Mouse (Mus musculus): ENCODE results near the gene Lama1. TPM values are rescaled to one million over a fixed set of nuclear protein-coding genes. Genes with fewer than 3 reads are reported as not detected.

The Lama1 gene
- polyA plus RNA-seq, 1 experiment from 2014 or later, result 23.7 TPM

DNA sequence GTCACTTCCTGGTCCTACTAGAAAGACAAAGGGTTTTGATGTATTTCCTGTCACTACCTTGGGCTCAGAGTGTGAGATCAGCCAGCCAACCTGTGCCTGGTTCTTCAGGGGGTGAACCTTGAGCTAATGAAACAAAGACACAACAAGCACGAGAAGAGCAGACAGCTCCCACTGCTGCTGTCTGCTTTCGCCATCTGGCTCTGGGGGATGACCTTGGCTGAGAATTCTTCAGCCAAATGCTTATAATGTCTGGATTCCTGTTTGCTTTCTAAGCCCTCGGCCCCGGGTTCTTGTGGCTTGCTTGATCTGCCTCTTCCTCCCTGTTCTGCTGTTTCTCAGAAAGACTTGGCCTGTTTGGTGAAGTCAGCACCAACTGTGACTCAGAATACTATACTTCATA lies 6.4 kb upstream of the Lama1 start:
- H3K27me3 ChIP-seq (ENCODE audit: control insufficient read depth, insufficient read depth, low read length), result no peaks in the 10 kb centered on the region
- 79% methylated on average over 4 of the region's 4 CpGs for WGBS
- H3K4me2 ChIP-seq, result no peak overlapping the region
- H3K9me3 ChIP-seq (ENCODE audit: control insufficient read depth, low read length), result no peaks in the 10 kb centered on the region
- no peaks in the 10 kb centered on the region for H3K36me3 ChIP-seq (ENCODE audit: control insufficient read depth, insufficient read depth, low read length)
- H3K4me1 ChIP-seq (ENCODE audit: control insufficient read depth, insufficient read depth, low read length), result no peaks in the 10 kb centered on the region
- no peak overlapping the region for H3K27ac ChIP-seq (ENCODE audit: low read depth, low read length)
- H3K9ac ChIP-seq (ENCODE audit: low read length), result no peak overlapping the region
- ATAC-seq (ENCODE audit: low FRiP score) (no peak), DNase-seq (ENCODE audit: low spot score, missing footprints) (no peak)
- no peak overlapping the region for H3K4me3 ChIP-seq (ENCODE audit: low read depth, low read length)

DNA sequence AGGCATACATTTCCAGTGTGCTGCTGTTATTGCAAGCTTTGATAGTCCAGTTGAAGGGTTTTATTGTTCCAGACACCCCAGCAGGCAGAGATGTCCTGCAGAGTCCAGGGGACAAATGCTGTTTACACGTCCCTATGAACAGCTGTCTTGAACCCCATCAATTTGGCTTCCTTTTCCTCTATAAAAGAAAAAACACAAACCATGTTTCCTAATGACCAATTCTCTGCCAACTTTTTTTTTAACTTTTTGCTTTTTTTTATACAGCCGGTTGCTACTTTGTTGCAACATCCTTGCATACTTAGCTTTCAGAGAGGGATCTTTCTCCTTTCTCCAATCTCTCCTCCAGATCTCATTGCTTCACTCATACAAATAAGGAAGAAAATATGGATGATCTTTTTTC lies 4.4 kb upstream of the Lama1 start:
- Histone ChIP-seq H3K4me1 (ENCODE audit: control insufficient read depth, insufficient read depth, low read length) (no peaks in the 10 kb centered on the region; the same call in 1 of the 2 replicates), H3K4me3 (ENCODE audit: low read depth, low read length) (no peak overlapping the region), H3K4me2 (no peak overlapping the region), H3K9me3 (ENCODE audit: control insufficient read depth, low read length) (no peaks in the 10 kb centered on the region), H3K27me3 (ENCODE audit: control insufficient read depth, insufficient read depth, low read length) (no peaks in the 10 kb centered on the region), H3K9ac (ENCODE audit: low read length) (no peak overlapping the region), H3K27ac (ENCODE audit: low read depth, low read length) (no peak overlapping the region), H3K36me3 (ENCODE audit: control insufficient read depth, insufficient read depth, low read length) (no peaks in the 10 kb centered on the region)
- DNase-seq (ENCODE audit: low spot score, missing footprints), result no peak
- ATAC-seq (ENCODE audit: low FRiP score), result no peak
- 69% methylated on average over 2 of the region's 2 CpGs for WGBS

DNA sequence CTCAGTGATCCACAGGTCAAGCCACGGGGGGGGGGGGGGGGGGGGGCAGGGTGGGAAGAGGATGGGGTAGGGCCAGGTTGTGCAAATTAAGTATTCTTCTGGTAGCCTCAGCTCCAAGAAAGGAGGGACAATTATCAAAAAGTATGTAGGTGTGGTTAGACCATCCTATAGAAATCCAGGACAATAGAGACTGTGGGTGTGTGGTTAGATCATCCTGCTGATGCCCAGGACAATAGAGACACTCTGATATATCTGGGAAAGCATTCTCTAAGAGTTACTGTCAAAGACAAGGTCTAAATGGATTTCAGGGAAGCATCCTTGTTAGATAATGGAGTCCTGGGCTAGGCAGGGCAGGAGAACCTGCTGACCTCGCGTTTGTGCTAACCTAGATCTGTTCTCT lies 3.2 kb upstream of the Lama1 start:
- 51% methylated on average over 2 of the region's 3 CpGs for WGBS
- Histone ChIP-seq H3K36me3 (ENCODE audit: control insufficient read depth, insufficient read depth, low read length) (no peaks in the 10 kb centered on the region), H3K4me2 (no peak overlapping the region), H3K4me3 (ENCODE audit: low read depth, low read length) (no peak overlapping the region), H3K9me3 (ENCODE audit: control insufficient read depth, low read length) (no peaks in the 10 kb centered on the region), H3K9ac (ENCODE audit: low read length) (no peak overlapping the region), H3K27ac (ENCODE audit: low read depth, low read length) (no peak overlapping the region), H3K4me1 (ENCODE audit: control insufficient read depth, insufficient read depth, low read length) (no peaks in the 10 kb centered on the region; the same call in 1 of the 2 replicates), H3K27me3 (ENCODE audit: control insufficient read depth, insufficient read depth, low read length) (no peaks in the 10 kb centered on the region)
- DNase-seq (ENCODE audit: low spot score, missing footprints), result peak; percentile 47
- no peak for ATAC-seq (ENCODE audit: low FRiP score)

DNA sequence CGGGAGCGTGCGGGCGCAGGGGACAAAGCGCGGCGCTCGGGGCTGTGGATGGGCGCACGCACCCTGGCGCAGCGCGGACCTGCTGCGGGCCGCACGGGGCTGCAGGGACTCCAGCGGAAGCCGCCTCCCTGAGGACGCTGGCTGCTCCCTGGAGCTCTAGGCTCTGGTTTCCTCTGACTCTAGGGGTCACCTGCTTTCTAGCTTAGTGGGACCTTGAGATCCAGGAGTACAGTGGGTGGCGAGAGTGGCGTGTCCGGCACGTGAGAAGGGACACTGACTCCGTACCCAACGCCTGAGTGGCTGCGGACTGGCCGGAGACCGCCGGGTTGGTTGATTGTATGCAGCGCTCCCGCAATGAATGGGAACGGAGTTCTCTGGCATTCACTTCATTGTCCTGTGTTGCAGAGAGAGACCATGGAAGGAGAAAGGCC lies 417 bp downstream of the Lama1 start:
- peak overlapping the region; percentile 85 for H3K9ac ChIP-seq (ENCODE audit: low read length)
- H3K4me2 ChIP-seq, result peak overlapping the region; percentile 85
- no peaks in the 10 kb centered on the region for H3K27me3 ChIP-seq (ENCODE audit: control insufficient read depth, insufficient read depth, low read length)
- DNase-seq (ENCODE audit: low spot score, missing footprints) (peak; percentile 97), ATAC-seq (ENCODE audit: low FRiP score) (peak; percentile 62)
- H3K4me1 ChIP-seq (ENCODE audit: control insufficient read depth, insufficient read depth, low read length), result peaks cover 20% of the 10 kb centered on the region
- H3K4me3 ChIP-seq (ENCODE audit: low read depth, low read length), result peak overlapping the region; percentile 86
- H3K9me3 ChIP-seq (ENCODE audit: control insufficient read depth, low read length), result no peaks in the 10 kb centered on the region
- no peaks in the 10 kb centered on the region for H3K36me3 ChIP-seq (ENCODE audit: control insufficient read depth, insufficient read depth, low read length)
- 0% methylated on average over 25 of the region's 32 CpGs for WGBS
- peak overlapping the region; percentile 85 for H3K27ac ChIP-seq (ENCODE audit: low read depth, low read length)

DNA sequence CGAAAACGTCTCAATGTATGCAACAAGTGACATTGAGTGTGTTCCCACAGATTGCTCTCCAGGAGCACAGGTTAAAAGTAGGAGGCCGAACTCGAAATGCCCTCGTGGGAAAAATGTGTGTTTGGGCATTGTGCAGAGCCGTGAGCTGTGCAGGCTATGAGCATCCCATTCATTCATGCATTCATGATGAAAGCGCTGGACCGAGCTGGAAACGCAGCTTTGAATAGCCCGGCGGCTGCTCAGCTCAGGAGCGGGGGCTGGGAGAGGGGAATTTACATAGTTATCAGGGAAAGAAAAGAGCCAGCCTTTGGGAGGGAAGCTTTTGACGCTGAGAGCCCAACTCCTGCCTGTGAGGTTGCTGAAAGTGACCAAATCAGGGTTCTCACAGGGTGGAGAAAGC lies 1.2 kb downstream of the Lama1 start:
- peak overlapping the region; percentile 85 for H3K9ac ChIP-seq (ENCODE audit: low read length)
- H3K4me3 ChIP-seq (ENCODE audit: low read depth, low read length), result peak overlapping the region; percentile 86
- ATAC-seq (ENCODE audit: low FRiP score) (peak; percentile 75), DNase-seq (ENCODE audit: low spot score, missing footprints) (peak; percentile 98)
- peaks cover 20% of the 10 kb centered on the region for H3K4me1 ChIP-seq (ENCODE audit: control insufficient read depth, insufficient read depth, low read length)
- H3K27ac ChIP-seq (ENCODE audit: low read depth, low read length), result peak overlapping the region; percentile 85
- peak overlapping the region; percentile 85 for H3K4me2 ChIP-seq
- no peaks in the 10 kb centered on the region for H3K36me3 ChIP-seq (ENCODE audit: control insufficient read depth, insufficient read depth, low read length)
- no peaks in the 10 kb centered on the region for H3K9me3 ChIP-seq (ENCODE audit: control insufficient read depth, low read length)
- under 1% methylated on average over 13 of the region's 13 CpGs for whole genome bisulfite sequencing
- no peaks in the 10 kb centered on the region for H3K27me3 ChIP-seq (ENCODE audit: control insufficient read depth, insufficient read depth, low read length)

DNA sequence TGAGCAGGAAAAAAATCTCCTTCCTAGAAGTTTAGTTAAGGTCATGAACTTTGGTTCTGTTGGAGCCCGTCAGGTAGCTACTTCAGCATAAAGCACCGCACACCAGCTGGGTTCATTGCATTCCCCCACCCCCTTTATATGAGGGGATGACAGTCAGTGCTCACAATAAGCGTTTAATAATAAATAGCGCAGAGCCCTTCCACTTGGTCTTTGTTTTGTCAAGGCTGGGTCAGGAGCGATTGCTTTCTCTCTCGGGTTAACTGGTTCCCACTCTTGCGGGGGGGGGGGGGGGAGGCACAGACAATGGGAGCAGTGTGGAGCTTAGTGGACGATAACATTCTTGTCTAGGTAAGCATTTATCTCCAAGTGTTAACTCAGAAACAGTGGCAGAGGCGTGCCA lies 4.7 kb downstream of the Lama1 start:
- WGBS, result 19% methylated on average over 8 of the region's 9 CpGs
- no peak for DNase-seq (ENCODE audit: low spot score, missing footprints)
- peaks cover 20% of the 10 kb centered on the region for H3K4me1 ChIP-seq (ENCODE audit: control insufficient read depth, insufficient read depth, low read length)
- H3K27ac ChIP-seq (ENCODE audit: low read depth, low read length), result no peak overlapping the region
- no peak overlapping the region for H3K9ac ChIP-seq (ENCODE audit: low read length)
- no peaks in the 10 kb centered on the region for H3K27me3 ChIP-seq (ENCODE audit: control insufficient read depth, insufficient read depth, low read length)
- H3K4me3 ChIP-seq (ENCODE audit: low read depth, low read length), result no peak overlapping the region
- H3K36me3 ChIP-seq (ENCODE audit: control insufficient read depth, insufficient read depth, low read length), result no peaks in the 10 kb centered on the region; the same call in 1 of the 2 replicates
- peak overlapping the region; percentile 18; the same call in 1 of the 2 replicates for H3K4me2 ChIP-seq
- ATAC-seq (ENCODE audit: low FRiP score), result no peak
- H3K9me3 ChIP-seq (ENCODE audit: control insufficient read depth, low read length), result no peaks in the 10 kb centered on the region

DNA sequence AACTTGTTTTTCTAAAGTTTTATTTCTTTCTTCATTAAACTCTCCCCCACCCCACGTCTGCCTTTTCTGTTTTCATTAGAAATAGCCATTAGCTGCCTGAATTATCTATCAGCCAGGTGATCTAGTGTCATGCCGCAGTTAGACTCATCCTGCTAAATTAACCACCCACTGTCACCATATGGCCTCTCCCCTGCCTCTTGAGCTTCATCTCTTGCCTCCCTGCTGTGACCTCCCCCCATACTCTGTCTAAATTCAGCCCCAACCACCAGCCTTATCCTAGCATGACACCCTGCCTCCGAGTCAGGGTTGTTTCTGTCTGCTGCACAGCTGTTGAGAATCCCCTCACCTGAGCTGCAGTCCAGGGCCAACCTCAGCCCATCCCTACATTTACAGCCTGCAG lies 5.9 kb downstream of the Lama1 start:
- Histone ChIP-seq H3K4me2 (no peak overlapping the region), H3K27ac (ENCODE audit: low read depth, low read length) (no peak overlapping the region), H3K27me3 (ENCODE audit: control insufficient read depth, insufficient read depth, low read length) (no peaks in the 10 kb centered on the region), H3K4me1 (ENCODE audit: control insufficient read depth, insufficient read depth, low read length) (peaks cover 23% of the 10 kb centered on the region), H3K4me3 (ENCODE audit: low read depth, low read length) (no peak overlapping the region), H3K9me3 (ENCODE audit: control insufficient read depth, low read length) (no peaks in the 10 kb centered on the region), H3K9ac (ENCODE audit: low read length) (no peak overlapping the region), H3K36me3 (ENCODE audit: control insufficient read depth, insufficient read depth, low read length) (no peaks in the 10 kb centered on the region; the same call in 1 of the 2 replicates)
- ATAC-seq (ENCODE audit: low FRiP score) (no peak), DNase-seq (ENCODE audit: low spot score, missing footprints) (no peak)
- 65% methylated on average over 3 of the region's 3 CpGs for WGBS

DNA sequence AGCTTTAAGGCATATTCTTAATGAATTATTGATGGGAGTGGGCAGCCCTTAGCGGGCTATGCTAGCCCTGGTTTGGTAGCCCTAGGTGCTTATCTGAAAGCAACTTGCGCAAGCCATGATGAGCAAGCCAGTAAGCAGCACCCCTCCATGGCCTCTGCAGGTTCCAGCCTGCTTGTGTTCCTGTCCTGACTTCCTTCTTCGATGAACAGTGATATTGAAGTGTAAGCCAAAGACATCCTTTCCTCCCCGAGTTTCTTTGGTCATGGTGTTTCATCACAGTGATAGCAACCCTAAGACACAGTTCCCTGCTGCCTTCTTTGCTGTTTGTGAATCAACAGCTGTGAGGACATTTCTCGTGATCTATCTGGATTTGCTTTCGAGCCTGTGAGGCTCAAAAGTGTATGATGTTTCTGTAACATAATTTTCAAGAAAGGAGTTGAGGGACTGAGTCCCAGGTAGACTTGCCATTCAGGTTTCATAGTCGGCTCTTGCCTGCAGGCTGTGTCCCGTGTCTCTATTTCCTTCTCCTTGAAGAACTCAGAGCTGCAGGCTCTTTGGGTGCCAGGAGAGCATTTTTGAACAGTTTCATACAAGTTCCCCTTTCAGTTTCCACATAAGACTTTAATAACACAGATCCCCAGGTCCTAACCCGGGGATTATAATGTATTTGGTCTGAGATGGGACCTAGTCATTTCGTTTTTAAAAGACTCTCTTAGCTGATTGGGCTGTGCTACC lies 8.1 kb downstream of the Lama1 start:
- DNase-seq (ENCODE audit: low spot score, missing footprints) (no peak), ATAC-seq (ENCODE audit: low FRiP score) (no peak)
- Histone ChIP-seq H3K9ac (ENCODE audit: low read length) (no peak overlapping the region), H3K9me3 (ENCODE audit: control insufficient read depth, low read length) (no peaks in the 10 kb centered on the region), H3K27me3 (ENCODE audit: control insufficient read depth, insufficient read depth, low read length) (no peaks in the 10 kb centered on the region), H3K4me1 (ENCODE audit: control insufficient read depth, insufficient read depth, low read length) (peaks cover 22% of the 10 kb centered on the region), H3K4me3 (ENCODE audit: low read depth, low read length) (no peak overlapping the region), H3K4me2 (no peak overlapping the region), H3K27ac (ENCODE audit: low read depth, low read length) (no peak overlapping the region), H3K36me3 (ENCODE audit: control insufficient read depth, insufficient read depth, low read length) (no peaks in the 10 kb centered on the region; the same call in 1 of the 2 replicates)
- WGBS, result 90% methylated on average over 10 of the region's 10 CpGs

DNA sequence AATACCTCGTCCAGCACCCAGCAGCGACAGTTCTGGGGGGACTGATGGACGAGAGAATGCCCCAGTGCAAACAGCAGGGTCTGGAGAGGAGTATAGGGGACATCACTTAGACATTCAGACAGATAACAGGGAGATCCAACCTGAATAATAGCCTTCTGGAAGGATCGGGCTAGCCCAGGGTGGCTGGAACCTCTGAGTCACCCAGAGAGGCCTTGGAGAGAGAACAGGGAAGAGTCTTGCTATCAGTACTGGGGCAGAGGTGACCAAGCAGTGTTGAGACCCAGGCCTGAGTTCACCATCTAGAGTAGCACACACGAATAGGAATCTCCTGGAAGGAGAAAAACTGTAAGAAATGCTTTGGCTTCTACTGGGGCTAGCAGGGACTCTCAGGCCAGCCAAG lies 9.3 kb downstream of the Lama1 start:
- no peaks in the 10 kb centered on the region for H3K9me3 ChIP-seq (ENCODE audit: control insufficient read depth, low read length)
- no peaks in the 10 kb centered on the region for H3K27me3 ChIP-seq (ENCODE audit: control insufficient read depth, insufficient read depth, low read length)
- no peak for ATAC-seq (ENCODE audit: low FRiP score)
- H3K27ac ChIP-seq (ENCODE audit: low read depth, low read length), result no peak overlapping the region
- H3K9ac ChIP-seq (ENCODE audit: low read length), result no peak overlapping the region
- no peaks in the 10 kb centered on the region; the same call in 1 of the 2 replicates for H3K36me3 ChIP-seq (ENCODE audit: control insufficient read depth, insufficient read depth, low read length)
- 80% methylated on average over 5 of the region's 5 CpGs for WGBS
- H3K4me2 ChIP-seq, result no peak overlapping the region
- H3K4me3 ChIP-seq (ENCODE audit: low read depth, low read length), result no peak overlapping the region
- H3K4me1 ChIP-seq (ENCODE audit: control insufficient read depth, insufficient read depth, low read length), result peaks cover 22% of the 10 kb centered on the region
- no peak for DNase-seq (ENCODE audit: low spot score, missing footprints)
